Mouse (Mus musculus): ENCODE data around the gene Vti1a.

GRCm38 (mm10) chr19:55390323-55390722, 74.2 kb downstream of the Vti1a start:
- TF ChIP-seq CTCF (IDR thresholded peaks at IDR 0.05; ENCODE audit: extremely low read depth, insufficient read depth, low read length) (no peak), POLR2A (IDR thresholded peaks at IDR 0.05; ENCODE audit: extremely low read depth, insufficient read depth, low read length) (no peak)

Measured in cortical plate, adult 2 months (tissue).